Mouse (Mus musculus): ENCODE results near the gene Zfp990. TPM values are rescaled to one million over a fixed set of nuclear protein-coding genes. Genes with fewer than 3 reads are reported as not detected.
"Not testable (repeated sequence)": the region's sequence is repeated elsewhere in the genome, so short reads cannot be mapped to it uniquely, and the experiment has no call there.

Zfp990 gene
- total and polyA plus RNA-seq, 2 experiments from 2014 or later: not detected

DNA sequence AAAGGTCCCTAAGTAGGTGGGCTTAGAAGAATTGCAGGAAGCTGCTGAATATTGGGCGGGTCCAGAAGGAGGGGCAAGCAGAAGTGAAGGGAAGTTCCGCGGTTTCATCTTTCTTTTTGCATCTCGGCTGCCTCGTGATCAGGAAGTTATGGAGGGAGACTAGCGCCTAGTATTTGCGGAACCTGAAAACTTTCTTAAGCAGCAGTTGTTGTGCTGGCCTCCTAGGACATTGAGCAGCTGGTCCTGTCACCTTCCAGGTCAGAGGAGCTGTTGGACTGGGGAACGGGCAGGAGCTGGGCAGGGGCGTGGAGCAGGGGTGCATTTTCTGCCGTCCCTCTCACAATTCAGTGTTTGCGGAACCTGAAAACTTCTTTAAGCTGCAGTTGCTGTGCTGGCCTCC lies 74.5 kb downstream of the Zfp990 start, which contains the start of gene Gm13212:
Gene Gm13212 (plus strand): TSS at position 89 of the 400 bp plus-strand sequence.
- DNase-seq; H3K4me2 ChIP-seq (ENCODE audit: low read depth); H3K9me3 ChIP-seq (ENCODE audit: low read length); ATAC-seq; H3K9ac ChIP-seq; H3K36me3 ChIP-seq (ENCODE audit: insufficient read depth); H3K4me3 ChIP-seq (ENCODE audit: low read depth, low read length); H3K4me1 ChIP-seq (ENCODE audit: insufficient read depth); H3K27ac ChIP-seq (ENCODE audit: low read depth, low read length); H3K27me3 ChIP-seq (ENCODE audit: insufficient read depth, low read length): not testable (repeated sequence)
- 27% methylated on average over 11 of the region's 11 CpGs for WGBS

DNA sequence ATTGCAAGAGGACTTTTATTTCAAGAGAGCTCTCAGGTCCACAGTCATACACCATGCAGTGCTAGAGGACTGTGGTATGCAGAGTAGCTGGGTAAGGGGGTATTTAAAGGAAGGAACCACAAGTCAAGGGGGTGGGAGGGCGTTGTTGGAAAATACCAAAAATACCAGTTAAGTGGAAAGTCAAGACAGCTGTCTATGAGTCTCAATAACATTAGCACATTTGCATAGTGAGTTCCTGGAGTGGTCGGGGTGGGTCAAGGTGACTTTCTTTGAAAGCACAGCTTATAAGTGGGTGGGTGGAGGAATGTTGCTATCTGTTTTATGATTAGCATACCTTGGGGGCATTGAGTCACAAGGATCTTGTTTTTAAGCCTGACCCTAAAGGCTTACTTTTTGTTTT lies 75.5 kb downstream of the Zfp990 start:
- not testable (repeated sequence) for H3K9me3 ChIP-seq (ENCODE audit: low read length); H3K4me1 ChIP-seq (ENCODE audit: insufficient read depth); H3K4me3 ChIP-seq (ENCODE audit: low read depth, low read length); ATAC-seq; H3K36me3 ChIP-seq (ENCODE audit: insufficient read depth); H3K4me2 ChIP-seq (ENCODE audit: low read depth); H3K9ac ChIP-seq; DNase-seq; H3K27ac ChIP-seq (ENCODE audit: low read depth, low read length); H3K27me3 ChIP-seq (ENCODE audit: insufficient read depth, low read length)
- WGBS: 87% methylated on average over 2 of the region's 2 CpGs

Other genes starting within 250 kb of the Zfp990 start
- gene Tnfrsf8, start 195.6 kb upstream of the Zfp990 start, total RNA-seq (2014; rRNA removed): 1.1 and 3.3 TPM in 2 replicates
- gene Tnfrsf8, start 195.6 kb upstream of the Zfp990 start, polyA plus RNA-seq (2015; fragmentation: Nextera tagmentation; extraction: Ambion mirVana): 0.80 and 1.5 TPM in 2 replicates
- 0.14 and 0.31 TPM in 2 replicates for gene Gm13212, start 74.4 kb downstream of the Zfp990 start, total RNA-seq (2014; rRNA removed)
- 0.11 and 0.16 TPM in 2 replicates for gene Gm13212, start 74.4 kb downstream of the Zfp990 start, polyA plus RNA-seq (2015; fragmentation: Nextera tagmentation; extraction: Ambion mirVana)
- not detected in 2 replicates for gene Zfp980, start 159.9 kb downstream of the Zfp990 start, total RNA-seq (2014; rRNA removed)
- not detected in 2 replicates for gene Zfp980, start 159.9 kb downstream of the Zfp990 start, polyA plus RNA-seq (2015; fragmentation: Nextera tagmentation; extraction: Ambion mirVana)

Data from forebrain, postnatal 0 days (tissue).